Mouse (Mus musculus): ENCODE measurements around the gene Trappc3l. TPM values are rescaled to one million over a fixed set of nuclear protein-coding genes. Genes with fewer than 3 reads are reported as not detected.

Gene Trappc3l
- polyA plus RNA-seq, 1 experiment: not detected

DNA sequence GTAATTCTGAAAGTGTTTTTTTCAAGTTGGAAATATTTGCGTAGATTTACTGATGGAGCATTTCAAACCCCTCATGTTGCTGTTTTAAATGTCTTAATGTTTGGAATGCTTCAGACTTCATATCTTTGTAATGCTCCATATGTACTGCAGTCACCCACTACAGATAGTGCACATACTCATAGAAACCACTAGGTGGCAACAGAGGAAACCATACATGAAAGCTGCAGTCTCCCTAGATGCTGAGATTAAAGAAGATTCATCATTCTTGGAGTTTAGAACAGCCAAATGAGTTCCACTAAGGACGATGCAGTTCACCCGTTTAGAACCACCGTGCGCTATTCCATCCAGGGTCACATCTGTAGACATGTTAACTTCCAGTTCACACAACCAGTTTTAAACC is 810 bp upstream of the Trappc3l start:
- DNase-seq: no peak
- TF ChIP-seq CTCF (IDR thresholded peaks at IDR 0.05; ENCODE audit: insufficient read depth, low read length): peak; percentile 41; the same call in 1 of the 2 replicates
- TF ChIP-seq POLR2A (IDR thresholded peaks at IDR 0.05; ENCODE audit: borderline replicate concordance, extremely low read depth, low read depth, low read length): no peak
- WGBS: 13% methylated on average over 5 of the region's 5 CpGs
- Histone ChIP-seq H3K4me1 (ENCODE audit: control insufficient read depth, insufficient read depth, low read length) (no peaks in the 10 kb centered on the region), H3K4me3 (replicated peaks; ENCODE audit: extremely low read depth, low read depth, low read length) (no peak overlapping the region)

DNA sequence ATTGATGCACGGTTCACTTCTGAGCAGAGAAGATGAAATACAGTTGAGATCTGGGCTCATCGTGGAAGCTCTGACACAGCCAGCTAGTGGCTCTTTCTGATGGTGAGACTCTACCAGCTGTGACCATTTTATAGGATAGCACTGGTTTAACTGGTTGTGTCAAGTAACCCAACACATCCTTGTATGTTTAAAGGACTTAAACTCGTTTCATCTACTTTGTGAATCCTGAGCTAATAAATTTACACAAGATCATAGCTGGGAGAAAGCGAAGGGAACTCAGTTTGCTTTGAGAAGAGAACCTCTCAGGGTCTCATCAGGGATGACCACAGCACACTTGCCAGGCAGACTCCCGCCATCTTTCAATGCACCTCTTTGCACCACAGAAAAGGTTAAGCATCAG is 6.8 kb downstream of the Trappc3l start, which contains the start of gene Calhm4:
TSS of gene Calhm4 (minus strand) at position 101 of the 400 bp plus-strand sequence.
- TF ChIP-seq CTCF (IDR thresholded peaks at IDR 0.05; ENCODE audit: insufficient read depth, low read length) (no peak), POLR2A (IDR thresholded peaks at IDR 0.05; ENCODE audit: borderline replicate concordance, extremely low read depth, low read depth, low read length) (no peak)
- 77% methylated on average over 5 of the region's 5 CpGs for WGBS
- no peak within 1 kb of the TSS for H3K4me3 ChIP-seq (replicated peaks; ENCODE audit: extremely low read depth, low read depth, low read length)
- H3K4me1 ChIP-seq (ENCODE audit: control insufficient read depth, insufficient read depth, low read length): no peaks in the 10 kb centered on the region
- no peak for DNase-seq

DNA sequence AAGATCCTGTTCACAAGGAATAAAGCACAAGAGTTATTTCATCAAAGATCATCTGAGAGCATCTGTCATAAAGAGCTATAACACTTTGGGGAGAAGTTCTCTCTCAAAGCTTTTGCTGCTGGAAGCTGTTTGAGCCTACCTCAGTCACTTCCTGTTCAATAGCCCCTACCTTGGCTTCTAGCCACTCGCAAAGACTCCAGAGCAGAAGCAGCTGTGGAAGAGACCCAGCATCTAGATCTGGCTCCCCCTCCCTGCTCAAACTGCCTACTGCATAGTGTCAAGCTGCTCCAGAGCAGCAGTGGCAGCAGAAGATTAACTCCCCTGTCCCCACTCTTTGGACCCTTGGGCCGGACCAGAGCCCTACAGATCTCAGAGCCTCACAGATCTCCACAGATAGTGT is 16.6 kb downstream of the Trappc3l start:
- no peaks in the 10 kb centered on the region for H3K4me1 ChIP-seq (ENCODE audit: control insufficient read depth, insufficient read depth, low read length)
- TF ChIP-seq CTCF (IDR thresholded peaks at IDR 0.05; ENCODE audit: insufficient read depth, low read length) (no peak), POLR2A (IDR thresholded peaks at IDR 0.05; ENCODE audit: borderline replicate concordance, extremely low read depth, low read depth, low read length) (no peak)
- WGBS: 84% methylated on average over 2 of the region's 2 CpGs
- no peak for DNase-seq
- no peak overlapping the region for H3K4me3 ChIP-seq (replicated peaks; ENCODE audit: extremely low read depth, low read depth, low read length)

DNA sequence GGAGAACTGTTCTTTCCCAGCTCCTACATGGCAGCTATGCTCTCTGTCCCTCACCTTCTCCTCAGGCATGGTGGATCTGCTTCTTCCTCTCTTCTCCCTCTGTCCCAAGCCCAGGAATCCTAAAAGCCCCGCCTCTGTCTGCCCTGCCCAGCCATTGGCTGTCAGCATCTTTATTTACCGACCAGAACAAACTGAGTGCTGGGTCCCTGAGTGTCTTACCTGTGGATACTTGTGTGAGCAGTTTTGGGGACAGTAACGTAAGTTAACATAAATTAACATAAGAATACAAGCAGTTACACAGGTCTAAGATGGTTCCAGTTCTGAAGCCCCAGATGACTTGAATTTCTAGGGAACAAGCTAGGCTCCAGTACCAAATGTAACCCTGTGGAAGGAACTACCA is 29.2 kb downstream of the Trappc3l start:
- DNase-seq: no peak
- WGBS: 53% methylated on average over 3 of the region's 3 CpGs
- no peak overlapping the region for H3K4me3 ChIP-seq (replicated peaks; ENCODE audit: extremely low read depth, low read depth, low read length)
- no peak for TF ChIP-seq POLR2A (IDR thresholded peaks at IDR 0.05; ENCODE audit: borderline replicate concordance, extremely low read depth, low read depth, low read length)
- no peak for TF ChIP-seq CTCF (IDR thresholded peaks at IDR 0.05; ENCODE audit: insufficient read depth, low read length)
- no peaks in the 10 kb centered on the region for H3K4me1 ChIP-seq (ENCODE audit: control insufficient read depth, insufficient read depth, low read length)

DNA sequence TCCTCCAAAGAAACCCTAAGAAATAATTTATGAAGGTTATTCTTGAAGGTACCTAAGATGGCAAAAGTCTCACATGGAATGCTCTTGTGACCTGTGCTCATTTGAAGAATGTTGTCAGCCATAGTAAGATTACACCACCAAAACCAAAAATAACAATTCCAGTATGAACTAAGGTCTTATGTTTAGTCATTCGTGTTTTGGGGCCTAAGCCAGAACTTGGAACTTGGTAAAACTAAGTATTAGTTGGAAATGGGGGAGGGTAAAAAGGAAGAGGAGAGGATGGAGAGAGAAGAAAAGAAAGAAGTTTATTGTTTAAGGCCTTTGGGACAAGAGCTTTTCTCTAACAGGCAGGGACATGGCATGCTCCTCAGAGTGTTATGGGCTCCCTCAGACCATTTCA is 32.2 kb downstream of the Trappc3l start:
- no peak for TF ChIP-seq CTCF (IDR thresholded peaks at IDR 0.05; ENCODE audit: insufficient read depth, low read length)
- no peak for TF ChIP-seq POLR2A (IDR thresholded peaks at IDR 0.05; ENCODE audit: borderline replicate concordance, extremely low read depth, low read depth, low read length)
- no peak for DNase-seq
- WGBS: 58% methylated on average over 1 of the region's 1 CpGs
- Histone ChIP-seq H3K4me3 (replicated peaks; ENCODE audit: extremely low read depth, low read depth, low read length) (no peak overlapping the region), H3K4me1 (ENCODE audit: control insufficient read depth, insufficient read depth, low read length) (no peaks in the 10 kb centered on the region)

DNA sequence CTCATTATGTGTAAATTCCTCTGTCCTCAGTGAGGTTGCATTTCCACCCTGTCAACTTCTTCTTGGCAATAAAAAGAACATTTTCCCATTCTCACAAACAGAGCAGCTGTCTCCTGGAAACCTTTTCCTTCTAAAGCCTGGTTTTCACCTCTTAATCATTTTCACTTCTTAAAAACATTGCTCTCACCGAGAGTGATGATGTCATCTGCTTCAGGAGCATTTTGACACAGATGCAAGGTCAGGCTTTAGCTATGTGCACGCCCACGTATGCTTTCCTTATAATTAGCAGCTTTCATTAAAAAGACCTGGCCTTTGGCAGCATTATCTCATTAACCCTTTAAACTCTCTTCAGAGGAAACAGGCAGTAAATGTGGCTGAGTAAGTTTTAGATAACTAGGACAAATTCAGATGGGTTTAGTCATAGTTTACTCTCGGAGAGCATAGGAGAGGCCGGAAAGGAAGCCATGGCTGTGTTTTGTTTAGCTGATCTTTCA is 33.6 kb downstream of the Trappc3l start:
- TF ChIP-seq POLR2A (IDR thresholded peaks at IDR 0.05; ENCODE audit: borderline replicate concordance, extremely low read depth, low read depth, low read length) (no peak), CTCF (IDR thresholded peaks at IDR 0.05; ENCODE audit: insufficient read depth, low read length) (no peak)
- WGBS: 25% methylated on average over 5 of the region's 5 CpGs
- no peaks in the 10 kb centered on the region for H3K4me1 ChIP-seq (ENCODE audit: control insufficient read depth, insufficient read depth, low read length)
- no peak overlapping the region for H3K4me3 ChIP-seq (replicated peaks; ENCODE audit: extremely low read depth, low read depth, low read length)
- no peak for DNase-seq

DNA sequence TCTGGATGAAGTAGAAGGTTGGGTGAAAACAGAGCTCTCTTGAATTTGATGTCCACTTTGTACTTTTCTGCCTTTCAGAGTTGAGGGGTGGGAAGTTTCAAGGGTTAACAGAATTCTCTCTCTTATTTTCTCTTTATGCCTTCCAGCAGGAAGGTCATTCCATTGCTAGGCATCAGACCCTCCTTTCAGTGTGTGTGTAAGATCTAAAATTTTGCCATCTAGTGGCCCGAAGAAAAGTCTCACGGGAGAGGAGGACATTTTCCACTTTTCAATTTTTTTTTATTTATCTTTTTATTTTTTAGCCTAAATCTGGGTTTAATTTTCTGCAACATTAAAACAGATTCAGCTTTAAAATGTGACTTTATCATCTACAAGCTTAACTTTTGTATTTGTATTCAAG is 34.3 kb downstream of the Trappc3l start:
- 53% methylated on average over 2 of the region's 2 CpGs for WGBS
- DNase-seq: no peak
- no peaks in the 10 kb centered on the region for H3K4me1 ChIP-seq (ENCODE audit: control insufficient read depth, insufficient read depth, low read length)

DNA sequence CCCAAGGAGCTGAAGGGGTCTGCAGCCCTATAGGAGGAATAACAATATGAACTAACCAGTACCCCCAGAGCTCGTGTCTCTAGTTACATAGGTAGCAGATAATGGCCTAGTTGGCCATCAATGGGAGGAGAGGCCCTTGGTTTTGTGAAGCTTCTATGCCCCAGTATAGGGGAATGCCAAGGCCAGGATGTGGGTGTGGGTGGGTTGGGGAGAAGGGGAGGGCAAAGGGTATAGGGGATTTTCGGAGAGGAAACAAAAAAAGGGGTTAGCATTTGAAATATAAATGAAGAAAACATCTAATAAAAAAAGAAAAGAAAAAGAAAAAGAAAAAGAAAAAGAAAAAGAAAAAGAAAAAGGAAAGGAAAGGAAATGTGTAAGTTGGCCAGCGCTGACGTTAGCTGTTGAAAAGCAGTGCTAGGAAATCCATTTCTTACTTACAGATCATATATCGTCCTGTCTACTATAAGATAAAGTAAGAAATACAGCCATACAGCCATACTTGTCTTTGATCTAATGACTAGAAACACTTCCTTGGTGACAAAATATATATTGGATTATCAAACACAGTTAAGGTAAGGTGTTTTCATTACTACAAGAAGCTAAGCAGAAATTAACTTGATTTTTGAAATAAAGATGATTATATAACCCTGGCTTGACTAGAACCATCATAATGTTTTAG is 37.3 kb downstream of the Trappc3l start:
- no peaks in the 10 kb centered on the region for H3K4me1 ChIP-seq (ENCODE audit: control insufficient read depth, insufficient read depth, low read length)
- TF ChIP-seq CTCF (IDR thresholded peaks at IDR 0.05; ENCODE audit: insufficient read depth, low read length): no peak
- WGBS: 69% methylated on average over 5 of the region's 5 CpGs
- H3K4me3 ChIP-seq (replicated peaks; ENCODE audit: extremely low read depth, low read depth, low read length): no peak overlapping the region
- no peak for DNase-seq

More for the DNA sequence above, 34.3 kb downstream of the Trappc3l start:
- TF ChIP-seq POLR2A (IDR thresholded peaks at IDR 0.05; ENCODE audit: borderline replicate concordance, extremely low read depth, low read depth, low read length) (no peak), CTCF (IDR thresholded peaks at IDR 0.05; ENCODE audit: insufficient read depth, low read length) (no peak)
- no peak overlapping the region for H3K4me3 ChIP-seq (replicated peaks; ENCODE audit: extremely low read depth, low read depth, low read length)

DNA sequence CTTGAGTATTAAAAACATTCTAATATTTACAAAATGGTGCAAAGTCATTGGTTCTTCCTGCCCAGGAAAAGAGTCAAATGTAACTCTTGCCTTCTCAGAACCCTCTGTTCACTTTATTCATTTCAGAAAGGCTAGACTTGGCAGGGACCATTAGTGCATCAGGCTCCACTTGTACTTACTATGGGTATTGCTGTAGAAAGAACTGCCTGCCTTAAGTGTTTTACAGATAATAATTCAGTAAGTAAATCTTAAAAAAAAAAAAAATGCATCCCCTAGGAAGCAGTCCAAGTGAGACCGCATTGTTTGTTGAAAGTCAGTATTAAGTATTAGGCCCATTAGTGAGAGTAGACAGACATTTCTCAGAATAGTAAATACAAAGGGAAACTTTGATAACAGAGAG is 49.1 kb downstream of the Trappc3l start:
- DNase-seq: no peak
- H3K4me1 ChIP-seq (ENCODE audit: control insufficient read depth, insufficient read depth, low read length): no peaks in the 10 kb centered on the region
- WGBS: 47% methylated on average over 1 of the region's 1 CpGs
- TF ChIP-seq CTCF (IDR thresholded peaks at IDR 0.05; ENCODE audit: insufficient read depth, low read length): no peak
- TF ChIP-seq POLR2A (IDR thresholded peaks at IDR 0.05; ENCODE audit: borderline replicate concordance, extremely low read depth, low read depth, low read length): no peak
- H3K4me3 ChIP-seq (replicated peaks; ENCODE audit: extremely low read depth, low read depth, low read length): no peak overlapping the region

DNA sequence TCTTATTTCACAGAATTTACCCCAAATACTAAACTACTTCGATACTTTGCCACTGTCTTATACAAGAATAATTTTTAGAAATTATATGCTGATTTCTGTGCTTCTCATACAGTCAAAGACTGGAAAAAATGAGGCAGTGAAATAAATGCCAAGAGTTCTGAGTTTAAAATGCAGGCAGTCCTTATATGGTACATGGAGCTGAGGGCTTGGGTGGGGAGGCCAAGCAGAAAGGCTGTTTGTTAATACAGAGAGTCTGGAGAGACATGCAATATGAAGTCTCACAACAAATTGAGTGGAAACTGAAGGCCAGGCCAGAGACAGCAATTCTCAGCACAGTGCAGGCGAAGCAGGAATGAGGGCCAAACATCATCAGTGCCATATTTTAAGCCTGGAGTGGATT is 51.1 kb downstream of the Trappc3l start:
- H3K4me3 ChIP-seq (replicated peaks; ENCODE audit: extremely low read depth, low read depth, low read length): no peak overlapping the region
- WGBS: 67% methylated on average over 2 of the region's 2 CpGs
- TF ChIP-seq POLR2A (IDR thresholded peaks at IDR 0.05; ENCODE audit: borderline replicate concordance, extremely low read depth, low read depth, low read length) (no peak), CTCF (IDR thresholded peaks at IDR 0.05; ENCODE audit: insufficient read depth, low read length) (no peak)
- no peak for DNase-seq
- no peaks in the 10 kb centered on the region for H3K4me1 ChIP-seq (ENCODE audit: control insufficient read depth, insufficient read depth, low read length)
